Mouse (Mus musculus): ENCODE measurements at regions not wholly inside any gene's neighbourhood (a gene's known extent, or its start where the extent isn't known, plus 50 kb on each side); places are given as distances from the start of the nearest gene placed in this dataset.

GRCm38 (mm10) chr15:62170337-62170736, 1247.5 kb upstream of the A1bg start:
- Histone ChIP-seq H3K27ac (ENCODE audit: low read length) (no peak overlapping the region), H3K9me3 (ENCODE audit: control insufficient read depth, low read depth, low read length) (no peaks in the 10 kb centered on the region), H3K4me3 (ENCODE audit: low read depth, low read length) (no peak overlapping the region), H3K27me3 (ENCODE audit: control insufficient read depth, insufficient read depth, low read length) (no peaks in the 10 kb centered on the region), H3K4me2 (replicated peaks; ENCODE audit: low read depth, low read length) (no peak overlapping the region), H3K4me1 (ENCODE audit: control insufficient read depth, insufficient read depth, low read length) (no peaks in the 10 kb centered on the region), H3K9ac (replicated peaks; ENCODE audit: low read depth, low read length) (no peak overlapping the region), H3K36me3 (ENCODE audit: control insufficient read depth, insufficient read depth, low read length) (no peaks in the 10 kb centered on the region)
- 94% methylated on average over 4 of the region's 4 CpGs for WGBS
- ATAC-seq (ENCODE audit: insufficient number of reproducible peaks, insufficient read depth, low FRiP score, low read depth), result no peak

- no peak overlapping the region for H3K4me2 ChIP-seq (replicated peaks; ENCODE audit: low read depth, low read length)
- H3K36me3 ChIP-seq (ENCODE audit: control insufficient read depth, insufficient read depth, low read length), result no peaks in the 10 kb centered on the region
- H3K27me3 ChIP-seq (ENCODE audit: control insufficient read depth, insufficient read depth, low read length), result no peaks in the 10 kb centered on the region
- H3K4me1 ChIP-seq (ENCODE audit: control insufficient read depth, insufficient read depth, low read length), result no peaks in the 10 kb centered on the region
- WGBS, result 97% methylated on average over 3 of the region's 3 CpGs
- H3K9me3 ChIP-seq (ENCODE audit: control insufficient read depth, low read depth, low read length), result no peaks in the 10 kb centered on the region
- H3K27ac ChIP-seq (ENCODE audit: low read length), result no peak overlapping the region
- no peak overlapping the region for H3K9ac ChIP-seq (replicated peaks; ENCODE audit: low read depth, low read length)
- ATAC-seq (ENCODE audit: insufficient number of reproducible peaks, insufficient read depth, low FRiP score, low read depth), result no peak
- H3K4me3 ChIP-seq (ENCODE audit: low read depth, low read length), result no peak overlapping the region
These were observed 1246.8 kb upstream of the A1bg start for GRCm38 (mm10) chr15:62169591-62170019.

DNA sequence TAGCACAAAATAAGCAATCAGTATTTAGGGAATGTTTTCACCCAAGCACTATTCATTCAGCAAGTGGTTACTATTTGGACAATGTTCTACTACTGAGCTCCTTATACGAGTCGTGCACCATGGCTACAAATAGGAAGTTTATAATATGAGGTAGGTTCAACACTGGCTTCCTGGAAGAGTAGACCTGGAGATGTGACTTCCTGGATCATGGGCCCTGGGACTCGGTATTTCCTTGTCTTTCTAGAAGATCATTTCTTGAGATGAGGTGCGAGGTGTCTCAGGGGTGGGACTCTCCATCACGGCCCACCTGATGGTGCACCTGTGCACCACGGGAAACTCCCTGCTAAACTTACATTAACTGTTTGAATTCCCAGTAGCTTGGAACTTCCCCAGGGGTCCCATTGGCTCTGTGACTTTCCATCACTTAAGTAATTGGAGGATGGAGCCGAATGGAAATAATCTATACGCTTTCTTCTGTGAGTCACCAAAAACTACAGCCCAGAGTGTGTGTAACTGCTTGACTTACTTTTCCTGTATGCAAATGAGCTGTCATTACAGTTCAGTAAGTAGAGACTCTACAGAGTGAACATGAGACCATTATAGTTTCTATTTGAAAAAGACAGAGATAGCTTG, 1246.3 kb upstream of the A1bg start:
- H3K4me3 ChIP-seq (ENCODE audit: low read depth, low read length), result no peak overlapping the region
- H3K9me3 ChIP-seq (ENCODE audit: control insufficient read depth, low read depth, low read length), result no peaks in the 10 kb centered on the region
- no peaks in the 10 kb centered on the region for H3K27me3 ChIP-seq (ENCODE audit: control insufficient read depth, insufficient read depth, low read length)
- H3K4me1 ChIP-seq (ENCODE audit: control insufficient read depth, insufficient read depth, low read length), result no peaks in the 10 kb centered on the region
- H3K27ac ChIP-seq (ENCODE audit: low read length), result no peak overlapping the region
- H3K36me3 ChIP-seq (ENCODE audit: control insufficient read depth, insufficient read depth, low read length), result no peaks in the 10 kb centered on the region
- H3K4me2 ChIP-seq (replicated peaks; ENCODE audit: low read depth, low read length), result no peak overlapping the region
- no peak overlapping the region for H3K9ac ChIP-seq (replicated peaks; ENCODE audit: low read depth, low read length)
- ATAC-seq (ENCODE audit: insufficient number of reproducible peaks, insufficient read depth, low FRiP score, low read depth), result no peak
- 91% methylated on average over 8 of the region's 8 CpGs for WGBS

DNA sequence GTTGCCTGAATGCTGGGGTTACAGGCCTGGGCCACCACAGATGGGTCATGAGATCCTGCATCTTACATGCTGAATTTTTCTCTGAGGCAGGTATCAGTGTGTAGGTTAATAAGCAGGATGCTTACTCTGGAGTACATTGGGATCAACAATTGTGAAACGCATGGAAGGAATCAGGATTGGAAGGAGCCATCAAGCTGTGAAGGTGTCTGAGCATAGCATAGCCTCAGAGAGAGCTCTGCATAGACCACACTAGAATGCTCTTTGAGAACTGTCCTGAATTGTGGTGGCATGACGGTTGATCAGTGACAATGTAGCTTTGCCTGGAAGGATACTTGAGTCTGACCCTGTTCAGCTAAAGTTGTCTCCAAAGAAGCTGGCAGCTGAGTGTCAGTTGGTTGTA, 1245.7 kb upstream of the A1bg start:
- no peak overlapping the region for H3K4me3 ChIP-seq (ENCODE audit: low read depth, low read length)
- no peaks in the 10 kb centered on the region for H3K9me3 ChIP-seq (ENCODE audit: control insufficient read depth, low read depth, low read length)
- H3K36me3 ChIP-seq (ENCODE audit: control insufficient read depth, insufficient read depth, low read length), result no peaks in the 10 kb centered on the region
- H3K27me3 ChIP-seq (ENCODE audit: control insufficient read depth, insufficient read depth, low read length), result no peaks in the 10 kb centered on the region
- no peak for ATAC-seq (ENCODE audit: insufficient number of reproducible peaks, insufficient read depth, low FRiP score, low read depth)
- H3K9ac ChIP-seq (replicated peaks; ENCODE audit: low read depth, low read length), result no peak overlapping the region
- no peak overlapping the region for H3K27ac ChIP-seq (ENCODE audit: low read length)
- no peaks in the 10 kb centered on the region for H3K4me1 ChIP-seq (ENCODE audit: control insufficient read depth, insufficient read depth, low read length)
- no peak overlapping the region for H3K4me2 ChIP-seq (replicated peaks; ENCODE audit: low read depth, low read length)
- 90% methylated on average over 2 of the region's 2 CpGs for WGBS

DNA sequence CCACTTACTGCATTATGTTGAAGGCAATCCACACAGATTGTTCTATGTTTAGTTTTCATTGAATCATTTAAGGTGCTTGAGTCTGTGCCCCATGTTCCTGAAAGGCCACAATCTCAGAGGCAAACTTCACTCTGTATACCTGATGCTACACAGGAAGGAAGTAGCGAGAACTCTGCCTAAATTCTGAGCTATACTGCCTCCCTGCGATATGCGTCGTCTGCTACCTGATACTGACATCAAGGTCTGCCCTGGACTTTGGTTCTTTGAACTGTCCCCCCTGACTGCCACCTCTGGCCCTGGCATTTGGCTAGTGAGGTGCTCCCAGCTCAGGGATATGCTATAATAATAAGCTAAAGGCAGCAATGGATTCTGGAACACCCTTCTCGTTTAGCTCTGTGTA, 1244.0 kb upstream of the A1bg start:
- no peaks in the 10 kb centered on the region for H3K36me3 ChIP-seq (ENCODE audit: control insufficient read depth, insufficient read depth, low read length)
- 91% methylated on average over 5 of the region's 5 CpGs for WGBS
- H3K4me1 ChIP-seq (ENCODE audit: control insufficient read depth, insufficient read depth, low read length), result no peaks in the 10 kb centered on the region
- no peak overlapping the region for H3K27ac ChIP-seq (ENCODE audit: low read length)
- no peaks in the 10 kb centered on the region for H3K27me3 ChIP-seq (ENCODE audit: control insufficient read depth, insufficient read depth, low read length)
- H3K4me3 ChIP-seq (ENCODE audit: low read depth, low read length), result no peak overlapping the region
- ATAC-seq (ENCODE audit: insufficient number of reproducible peaks, insufficient read depth, low FRiP score, low read depth), result no peak
- no peaks in the 10 kb centered on the region for H3K9me3 ChIP-seq (ENCODE audit: control insufficient read depth, low read depth, low read length)
- H3K9ac ChIP-seq (replicated peaks; ENCODE audit: low read depth, low read length), result no peak overlapping the region
- no peak overlapping the region for H3K4me2 ChIP-seq (replicated peaks; ENCODE audit: low read depth, low read length)

- Histone ChIP-seq H3K9ac (replicated peaks; ENCODE audit: low read depth, low read length) (no peak overlapping the region), H3K9me3 (ENCODE audit: control insufficient read depth, low read depth, low read length) (no peaks in the 10 kb centered on the region), H3K27ac (ENCODE audit: low read length) (no peak overlapping the region), H3K27me3 (ENCODE audit: control insufficient read depth, insufficient read depth, low read length) (no peaks in the 10 kb centered on the region), H3K4me3 (ENCODE audit: low read depth, low read length) (no peak overlapping the region), H3K36me3 (ENCODE audit: control insufficient read depth, insufficient read depth, low read length) (no peaks in the 10 kb centered on the region), H3K4me2 (replicated peaks; ENCODE audit: low read depth, low read length) (no peak overlapping the region), H3K4me1 (ENCODE audit: control insufficient read depth, insufficient read depth, low read length) (no peaks in the 10 kb centered on the region)
- 93% methylated on average over 10 of the region's 10 CpGs for WGBS
- no peak for ATAC-seq (ENCODE audit: insufficient number of reproducible peaks, insufficient read depth, low FRiP score, low read depth)
These were observed 1243.2 kb upstream of the A1bg start for GRCm38 (mm10) chr15:62165826-62166500.

DNA sequence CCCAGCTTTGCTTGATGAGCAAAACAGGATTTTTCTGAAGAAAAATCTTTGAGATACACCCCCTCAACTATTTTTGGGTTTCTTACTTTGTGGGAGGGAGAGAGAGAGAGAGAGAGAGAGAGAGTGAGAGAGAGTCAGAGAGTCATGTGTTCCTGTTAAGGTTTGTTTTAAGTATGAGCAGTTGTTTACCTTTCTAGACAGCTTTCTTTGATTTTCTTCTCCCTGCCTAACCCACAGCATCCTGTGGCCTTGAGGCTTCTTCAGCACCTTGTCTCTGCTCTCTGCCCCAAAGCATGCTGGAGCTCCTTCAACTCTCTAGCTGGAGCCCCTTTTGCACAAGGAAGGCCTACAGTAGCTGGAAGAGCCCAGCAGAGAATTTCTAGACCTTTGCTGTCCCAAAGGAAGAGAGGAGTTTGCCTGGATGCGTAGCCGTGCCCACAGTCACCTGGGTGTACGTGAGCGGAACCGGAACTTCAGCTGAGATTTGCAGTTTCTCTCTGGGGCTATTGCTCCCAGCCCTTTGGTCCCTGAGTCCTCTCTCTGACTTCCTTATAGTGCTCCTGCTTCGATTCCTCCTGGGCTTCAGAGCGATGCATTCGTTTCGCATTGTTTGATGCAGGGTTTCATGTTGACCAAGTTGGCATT, 1242.1 kb upstream of the A1bg start:
- H3K36me3 ChIP-seq (ENCODE audit: control insufficient read depth, insufficient read depth, low read length), result no peaks in the 10 kb centered on the region
- no peak overlapping the region for H3K27ac ChIP-seq (ENCODE audit: low read length)
- H3K4me2 ChIP-seq (replicated peaks; ENCODE audit: low read depth, low read length), result no peak overlapping the region
- H3K4me1 ChIP-seq (ENCODE audit: control insufficient read depth, insufficient read depth, low read length), result no peaks in the 10 kb centered on the region
- no peaks in the 10 kb centered on the region for H3K27me3 ChIP-seq (ENCODE audit: control insufficient read depth, insufficient read depth, low read length)
- H3K9ac ChIP-seq (replicated peaks; ENCODE audit: low read depth, low read length), result no peak overlapping the region
- ATAC-seq (ENCODE audit: insufficient number of reproducible peaks, insufficient read depth, low FRiP score, low read depth), result no peak
- 90% methylated on average over 9 of the region's 9 CpGs for WGBS
- no peak overlapping the region for H3K4me3 ChIP-seq (ENCODE audit: low read depth, low read length)
- H3K9me3 ChIP-seq (ENCODE audit: control insufficient read depth, low read depth, low read length), result no peaks in the 10 kb centered on the region

DNA sequence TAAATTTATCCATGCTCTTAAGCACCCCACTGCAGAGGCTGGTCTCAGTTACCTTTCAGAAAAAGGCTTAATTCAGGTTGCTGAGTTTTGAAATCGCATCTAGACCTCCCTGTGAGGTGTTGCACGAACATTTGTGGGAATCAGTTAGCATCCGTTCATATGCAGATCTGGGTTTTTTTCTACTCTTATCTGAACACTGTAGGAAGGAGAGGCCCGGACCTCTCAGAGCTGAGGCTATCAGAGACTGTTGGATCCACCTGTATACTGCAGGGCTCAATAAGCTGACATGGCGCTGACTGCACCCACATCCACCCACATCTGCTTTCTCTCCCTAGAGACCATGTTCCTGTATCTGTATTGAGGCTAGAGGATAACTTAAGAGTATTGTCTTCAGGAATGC, 1240.4 kb upstream of the A1bg start:
- H3K36me3 ChIP-seq (ENCODE audit: control insufficient read depth, insufficient read depth, low read length), result no peaks in the 10 kb centered on the region
- H3K27ac ChIP-seq (ENCODE audit: low read length), result no peak overlapping the region
- H3K4me3 ChIP-seq (ENCODE audit: low read depth, low read length), result no peak overlapping the region
- no peaks in the 10 kb centered on the region for H3K4me1 ChIP-seq (ENCODE audit: control insufficient read depth, insufficient read depth, low read length)
- WGBS, result 81% methylated on average over 5 of the region's 5 CpGs
- H3K9me3 ChIP-seq (ENCODE audit: control insufficient read depth, low read depth, low read length), result no peaks in the 10 kb centered on the region
- no peaks in the 10 kb centered on the region for H3K27me3 ChIP-seq (ENCODE audit: control insufficient read depth, insufficient read depth, low read length)
- no peak overlapping the region for H3K9ac ChIP-seq (replicated peaks; ENCODE audit: low read depth, low read length)
- ATAC-seq (ENCODE audit: insufficient number of reproducible peaks, insufficient read depth, low FRiP score, low read depth), result no peak
- H3K4me2 ChIP-seq (replicated peaks; ENCODE audit: low read depth, low read length), result no peak overlapping the region
